Mouse (Mus musculus) megakaryocyte, embryonic 14.5 days (primary cell): ENCODE measurements around the gene Gm12216.

Experiments used
- FLI1 ChIP-seq: IDR thresholded peaks from 2 replicates; pipeline ENCODE4 v1.6.1; 2012; ENCODE audit warnings: low read length, inconsistent platforms, mixed read lengths
- GATA1 ChIP-seq: IDR thresholded peaks from 3 replicates; pipeline ENCODE4 v1.6.1; 2012; ENCODE audit warnings: mixed read lengths, low read length, inconsistent platforms, borderline replicate concordance

DNA sequence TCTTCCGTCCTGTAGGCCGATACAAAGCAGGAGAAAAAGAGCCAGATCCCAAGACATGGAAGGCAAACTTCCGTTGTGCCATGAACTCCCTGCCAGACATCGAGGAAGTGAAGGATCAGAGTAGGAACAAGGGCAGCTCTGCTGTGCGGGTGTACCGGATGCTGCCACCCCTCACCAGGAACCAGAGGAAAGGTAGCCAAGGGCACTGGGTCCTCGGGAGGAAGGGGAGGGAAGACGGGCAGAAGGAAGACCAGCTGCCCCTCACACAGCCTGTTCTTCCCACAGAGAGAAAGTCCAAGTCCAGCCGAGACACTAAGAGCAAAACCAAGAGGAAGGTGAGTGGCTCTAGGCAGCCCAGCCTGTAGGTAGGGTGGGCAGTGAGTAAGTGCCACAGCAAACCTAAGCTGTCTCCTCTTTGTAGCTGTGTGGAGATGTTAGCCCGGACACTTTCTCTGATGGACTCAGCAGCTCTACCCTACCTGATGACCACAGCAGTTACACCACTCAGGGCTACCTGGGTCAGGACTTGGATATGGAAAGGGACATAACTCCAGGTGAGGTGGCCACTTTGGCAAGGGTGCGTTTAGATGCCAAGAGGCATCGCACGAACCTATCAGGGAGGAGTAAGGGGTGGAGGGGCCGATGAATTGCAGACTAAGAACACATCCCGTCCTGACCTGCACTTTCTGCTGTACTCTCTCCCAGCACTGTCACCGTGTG lies 85.3 kb downstream of the Gm12216 start:
- no peak for TF ChIP-seq GATA1
- TF ChIP-seq FLI1 = no peak
